Mouse (Mus musculus) kidney, adult 2 months (tissue): ENCODE results near the gene Ppp1r9a. TPM values are rescaled to one million over a fixed set of nuclear protein-coding genes. Genes with fewer than 3 reads are reported as not detected.

Source experiments
- DNase-seq: peaks from one replicate; pipeline ENCODE4 v3.0.0; 2021
- H3K27ac ChIP-seq: fragments of 200-500 bp; 2 replicates; pipeline ENCODE4 v1.5.1; 2012; ENCODE audit warnings: low read depth, low read length, control low read depth, inconsistent platforms; ENCODE audit not compliant: insufficient read depth
- H3K27me3 ChIP-seq: fragments of 200-500 bp; replicated peaks from 2 replicates; pipeline ENCODE4 v1.6.1; 2012; ENCODE audit warnings: mild to moderate bottlenecking, moderate library complexity, low read length, inconsistent platforms; ENCODE audit not compliant: control insufficient read depth, insufficient read depth
- H3K36me3 ChIP-seq: fragments of 200-500 bp; 2 replicates; pipeline ENCODE4 v1.6.1; 2012; ENCODE audit warnings: mild to moderate bottlenecking, moderate library complexity, low read length, inconsistent platforms; ENCODE audit not compliant: control insufficient read depth, insufficient read depth
- H3K4me1 ChIP-seq: fragments of 200-500 bp; 2 replicates; pipeline ENCODE4 v1.6.1; 2011; ENCODE audit warnings: low read length; ENCODE audit not compliant: control insufficient read depth, insufficient read depth
- H3K4me3 ChIP-seq: fragments of 200-500 bp; 2 replicates; pipeline ENCODE4 v1.5.1; 2011; ENCODE audit warnings: mild to moderate bottlenecking, low read depth, low read length, control low read depth; ENCODE audit not compliant: insufficient read depth
- CTCF ChIP-seq: fragments of 200-500 bp; conservative IDR thresholded peaks from 2 replicates; pipeline ENCODE4 v1.5.1; 2011; ENCODE audit warnings: low read depth, mild to moderate bottlenecking, control low read depth, low read length, moderate library complexity, mixed read lengths; ENCODE audit not compliant: insufficient read depth, insufficient read length
- POLR2A ChIP-seq: fragments of 200-500 bp; IDR thresholded peaks from one replicate; pipeline ENCODE4 v1.6.1; 2011; ENCODE audit warnings: low read depth, low read length, control low read depth
- WGBS: fragments of 180-500 bp; shearing (Covaris S2); methylation state at CpG from one replicate; pipeline ENCODE4 v1.1.7; 2018; 5-methylcytosine and 5-hydroxymethylcytosine counted together
- polyA plus RNA-seq: library from polyadenylated mRNA; depleted of rRNA; stranded (reverse); fragments of >200 nt; gene quantifications from 2 replicates; pipeline ENCODE4 v1.2.3, GENCODE M21; 2012

The Ppp1r9a gene
- polyA plus RNA-seq, 1 experiment = 3.0 TPM

- H3K4me1 ChIP-seq = no peaks in the 10 kb centered on the region
- H3K36me3 ChIP-seq = no peaks in the 10 kb centered on the region
- WGBS = 70% methylated on average over 5 of the region's 5 CpGs
- no peak overlapping the region for H3K27ac ChIP-seq
- DNase-seq = no peak
- no peak for TF ChIP-seq POLR2A
- no peak for TF ChIP-seq CTCF
- H3K27me3 ChIP-seq = no peaks in the 10 kb centered on the region; the same call in 1 of the 2 replicates
- no peak overlapping the region for H3K4me3 ChIP-seq
Observed at GRCm38 (mm10) chr6:5180645-5181044, 277.9 kb downstream of the Ppp1r9a start.

GRCm38 (mm10) chr6:5186229-5186950, 283.7 kb downstream of the Ppp1r9a start:
- Histone ChIP-seq H3K36me3 (no peaks in the 10 kb centered on the region), H3K27me3 (no peaks in the 10 kb centered on the region), H3K4me1 (no peaks in the 10 kb centered on the region), H3K27ac (no peak overlapping the region), H3K4me3 (no peak overlapping the region)
- TF ChIP-seq CTCF (no peak), POLR2A (no peak)
- no peak for DNase-seq
- 80% methylated on average over 7 of the region's 7 CpGs for WGBS

GRCm38 (mm10) chr6:5187586-5187985, 284.9 kb downstream of the Ppp1r9a start:
- H3K4me3 ChIP-seq = no peak overlapping the region
- TF ChIP-seq CTCF = no peak
- TF ChIP-seq POLR2A = no peak
- no peak for DNase-seq
- no peaks in the 10 kb centered on the region for H3K27me3 ChIP-seq
- H3K4me1 ChIP-seq = no peaks in the 10 kb centered on the region
- 85% methylated on average over 6 of the region's 6 CpGs for WGBS
- no peaks in the 10 kb centered on the region for H3K36me3 ChIP-seq
- no peak overlapping the region for H3K27ac ChIP-seq

- DNase-seq = no peak
- 83% methylated on average over 5 of the region's 5 CpGs for WGBS
- TF ChIP-seq CTCF (no peak), POLR2A (no peak)
- no peaks in the 10 kb centered on the region for H3K36me3 ChIP-seq
- H3K4me3 ChIP-seq = no peak overlapping the region
- no peak overlapping the region for H3K27ac ChIP-seq
- no peaks in the 10 kb centered on the region for H3K27me3 ChIP-seq
- no peaks in the 10 kb centered on the region for H3K4me1 ChIP-seq
Observed at GRCm38 (mm10) chr6:5188036-5188435, 285.3 kb downstream of the Ppp1r9a start.

- WGBS = 37% methylated on average over 6 of the region's 6 CpGs
- Histone ChIP-seq H3K4me3 (no peak overlapping the region), H3K27ac (no peak overlapping the region), H3K36me3 (no peaks in the 10 kb centered on the region), H3K27me3 (no peaks in the 10 kb centered on the region), H3K4me1 (no peaks in the 10 kb centered on the region)
- TF ChIP-seq POLR2A (no peak), CTCF (no peak)
- DNase-seq = no peak
Observed at GRCm38 (mm10) chr6:5188938-5189337, 286.2 kb downstream of the Ppp1r9a start.

- TF ChIP-seq POLR2A (no peak), CTCF (no peak)
- Histone ChIP-seq H3K4me3 (no peak overlapping the region), H3K27me3 (no peaks in the 10 kb centered on the region), H3K27ac (no peak overlapping the region), H3K36me3 (no peaks in the 10 kb centered on the region), H3K4me1 (no peaks in the 10 kb centered on the region)
- DNase-seq = peak; percentile 17
- 50% methylated on average over 4 of the region's 4 CpGs for WGBS
Observed at GRCm38 (mm10) chr6:5189507-5189906, 286.8 kb downstream of the Ppp1r9a start.

GRCm38 (mm10) chr6:5190761-5191160, 288.0 kb downstream of the Ppp1r9a start:
- Histone ChIP-seq H3K4me1 (no peaks in the 10 kb centered on the region), H3K36me3 (no peaks in the 10 kb centered on the region), H3K27me3 (no peaks in the 10 kb centered on the region), H3K27ac (no peak overlapping the region), H3K4me3 (no peak overlapping the region)
- DNase-seq = no peak
- TF ChIP-seq CTCF (no peak), POLR2A (no peak)
- WGBS = 91% methylated on average over 4 of the region's 4 CpGs
